ENCODE assay signal across 22 mouse cellular contexts in genomic region chr6:6496789-6497188, GRCm38 (mm10).
DNase-seq lines count a peak whose midpoint lies in the region; ATAC-seq and TF ChIP-seq lines count a peak whose summit lies in the region.
"Had no signal": no experiment of that assay in that cellular context is flagged by ENCODE, and none has a peak within 500 bp of the region (broad histone marks: within the 10 kb centered on the region; RNA-seq: fewer than 3 reads in every experiment).

No protein-coding gene starts in this region.

- DNase-seq in adrenal gland, adult 2 months, result peak; percentile 20
- no peak for DNase-seq in adrenal gland, postnatal 4 days (ENCODE audit: low spot score in 2 of 2)
- peak; percentile 17 for DNase-seq in Patski (ENCODE audit: low read depth, low spot score)
- no peak for DNase-seq in cerebellum, adult 9-11 months
- no peak for DNase-seq in gastrocnemius, adult 8-10 months (ENCODE audit: low spot score in 2 of 2)
- DNase-seq: adrenal gland, postnatal 10 days; cerebellum, adult 9-10 months; cerebellum, postnatal 36 days; gastrocnemius, postnatal 10 days; heart, adult 2 months; heart, postnatal 14 days had no signal

- no peaks in the 10 kb centered on the region for H3K27me3 ChIP-seq in Patski
- H3K27me3 ChIP-seq in midbrain, embryonic 15.5 days (replicated peaks), result no peaks in the 10 kb centered on the region
- H3K27me3 ChIP-seq: CH12.LX; heart, embryonic 15.5 days; hindbrain, embryonic 13.5 days had no signal

- no peak for TF ChIP-seq CTCF in Patski (IDR thresholded peaks at IDR 0.05)

- no peak overlapping the region for H3K4me2 ChIP-seq in midbrain, embryonic 15.5 days
- H3K4me2 ChIP-seq: heart, embryonic 11.5 days; heart, embryonic 15.5 days; hindbrain, embryonic 13.5 days had no signal

- no peaks in the 10 kb centered on the region for H3K9me3 ChIP-seq in midbrain, embryonic 15.5 days
- H3K9me3 ChIP-seq: embryonic facial prominence, embryonic 10.5 days; forebrain, embryonic 10.5 days; heart, embryonic 15.5 days; hindbrain, embryonic 13.5 days had no signal

- H3K36me3 ChIP-seq in midbrain, embryonic 15.5 days (replicated peaks), result no peaks in the 10 kb centered on the region
- H3K36me3 ChIP-seq: embryonic facial prominence, embryonic 10.5 days; forebrain, embryonic 10.5 days; heart, embryonic 15.5 days; hindbrain, embryonic 13.5 days had no signal

- peak; percentile 62 for ATAC-seq in Patski
- ATAC-seq in common myeloid progenitor, adult 5-6 weeks (replicated peaks; ENCODE audit: low read depth, poor library complexity, severe bottlenecking), result peak; percentile 62; the same call in 1 of the 2 replicates
- peak; percentile 95 for ATAC-seq in megakaryocyte progenitor cell, adult 5-6 weeks (replicated peaks; ENCODE audit: poor library complexity)
- no peak for ATAC-seq in midbrain, embryonic 15.5 days (replicated peaks)
- ATAC-seq: forebrain, embryonic 14.5 days; hindbrain, postnatal 0 days had no signal

- H3K4me1 ChIP-seq in midbrain, embryonic 15.5 days, result no peaks in the 10 kb centered on the region
- H3K4me1 ChIP-seq: embryonic facial prominence, embryonic 10.5 days; forebrain, embryonic 10.5 days; heart, embryonic 15.5 days; hindbrain, embryonic 13.5 days had no signal

- no peak overlapping the region for H3K4me3 ChIP-seq in midbrain, embryonic 15.5 days
- H3K4me3 ChIP-seq: embryonic facial prominence, embryonic 10.5 days; forebrain, embryonic 10.5 days; heart, adult 2 months; heart, embryonic 15.5 days; hindbrain, embryonic 13.5 days had no signal

- no peak overlapping the region for H3K27ac ChIP-seq in midbrain, embryonic 15.5 days
- H3K27ac ChIP-seq: embryonic facial prominence, embryonic 10.5 days; forebrain, embryonic 10.5 days; heart, adult 2 months; heart, embryonic 15.5 days; hindbrain, embryonic 13.5 days; hindbrain, postnatal 0 days had no signal

- H3K9ac ChIP-seq in midbrain, embryonic 15.5 days, result no peak overlapping the region
- H3K9ac ChIP-seq: heart, embryonic 15.5 days; hindbrain, embryonic 13.5 days had no signal

- CTCF ChIA-PET in Patski (lab: Charles Lee), result no interaction called here

- in situ Hi-C loops in Patski (cut with MboI; ENCODE audit: low pct_unique_long_range_greater_than_20kb), result no loop called here

- 74% methylated on average over 1 of the region's 1 CpGs for WGBS in midbrain, embryonic 15.5 days

- POLR2A ChIA-PET in Patski (lab: Charles Lee), result no interaction called here

Comparison
In these comparisons a context has a peak if more than half of its experiments do, and no peak if none do; other contexts are left out.
1. DNase-seq: peak in adrenal gland, adult 2 months (single experiment) and Patski (single experiment); none in adrenal gland, postnatal 4 days (0 of 2), cerebellum, adult 9-11 months (single experiment) and gastrocnemius, adult 8-10 months (0 of 2).